Mouse (Mus musculus): ENCODE measurements at regions not wholly inside any gene's neighbourhood (a gene's known extent, or its start where the extent isn't known, plus 50 kb on each side); places are given as distances from the start of the nearest gene placed in this dataset.

- Histone ChIP-seq H3K27me3 (ENCODE audit: control insufficient read depth in 1 of 2, insufficient read depth in 2 of 2, low read length in 2 of 2) (no peaks in the 10 kb centered on the region), H3K4me1 (ENCODE audit: control insufficient read depth in 1 of 2, insufficient read depth in 2 of 2, low read length in 2 of 2) (no peaks in the 10 kb centered on the region), H3K9ac (ENCODE audit: control insufficient read depth, low read depth, low read length, poor library complexity, severe bottlenecking) (no peak overlapping the region), H3K79me2 (ENCODE audit: control insufficient read depth, insufficient read depth, low read length, poor library complexity) (no peaks in the 10 kb centered on the region), H3K36me3 (ENCODE audit: control insufficient read depth in 1 of 2, insufficient read depth in 2 of 2, low read length in 2 of 2) (no peaks in the 10 kb centered on the region), H3K27ac (ENCODE audit: control insufficient read depth, low read depth, low read length) (no peak overlapping the region), H3K4me3 (ENCODE audit: control insufficient read depth in 1 of 2, insufficient read depth in 1 of 2, low read depth in 2 of 2, low read length in 2 of 2) (no peak overlapping the region), H3K9me3 (replicated peaks; ENCODE audit: insufficient read depth, low read length) (no peaks in the 10 kb centered on the region)
- TF ChIP-seq ELF1 (IDR thresholded peaks at IDR 0.05; ENCODE audit: low read depth, low read length), result no peak
- TF ChIP-seq MEF2A (IDR thresholded peaks at IDR 0.05; ENCODE audit: extremely low read depth, insufficient replicate concordance, low read depth, low read length, poor library complexity, severe bottlenecking), result no peak
- no peak for TF ChIP-seq BHLHE40 (IDR thresholded peaks at IDR 0.05; ENCODE audit: borderline replicate concordance, low read depth, low read length)
- TF ChIP-seq MAZ (IDR thresholded peaks at IDR 0.05; ENCODE audit: low read depth, low read length), result no peak
- no peak for TF ChIP-seq POLR2AphosphoS2 (IDR thresholded peaks at IDR 0.05; ENCODE audit: low read length)
- TF ChIP-seq MXI1 (IDR thresholded peaks at IDR 0.05; ENCODE audit: low read depth, low read length), result no peak
- TF ChIP-seq NELFE (IDR thresholded peaks at IDR 0.05; ENCODE audit: low read depth, low read length), result no peak
- TF ChIP-seq KAT2A (conservative IDR thresholded peaks at IDR 0.05; ENCODE audit: low read depth, low read length), result no peak
- TF ChIP-seq CTCF (IDR thresholded peaks at IDR 0.05 in 2 of 3, conservative IDR thresholded peaks at IDR 0.05 in 1 of 3; ENCODE audit: control insufficient read depth in 1 of 3, insufficient read depth in 1 of 3, low read depth in 2 of 3, low read length in 3 of 3, poor library complexity in 1 of 3, severe bottlenecking in 1 of 3), result no peak
- TF ChIP-seq POLR2AphosphoS5 (IDR thresholded peaks at IDR 0.05; ENCODE audit: borderline replicate concordance, low read depth, low read length), result no peak
- TF ChIP-seq NRF1 (IDR thresholded peaks at IDR 0.05; ENCODE audit: insufficient read depth, low read depth, low read length, poor library complexity, severe bottlenecking), result no peak
- no peak for TF ChIP-seq CHD2 (IDR thresholded peaks at IDR 0.05; ENCODE audit: low read length)
- no peak for TF ChIP-seq POLR2A (IDR thresholded peaks at IDR 0.05; ENCODE audit: control insufficient read depth in 1 of 2, insufficient read depth in 1 of 2, low read depth in 1 of 2, low read length in 2 of 2, poor library complexity in 1 of 2)
- TF ChIP-seq MYB (IDR thresholded peaks at IDR 0.05; ENCODE audit: low read depth, low read length), result no peak
- TF ChIP-seq TAL1 (IDR thresholded peaks at IDR 0.05; ENCODE audit: low read length), result no peak
- no peak for TF ChIP-seq HCFC1 (IDR thresholded peaks at IDR 0.05; ENCODE audit: low read depth, low read length)
- no peak for TF ChIP-seq SIN3A (IDR thresholded peaks at IDR 0.05; ENCODE audit: low read length)
- DNase-seq (ENCODE audit: low read depth, low spot score), result no peak
Measured at GRCm38 (mm10) chr12:27468141-27468540, 125.8 kb upstream of the Sox11 start.

- no peaks in the 10 kb centered on the region for H3K4me1 ChIP-seq (ENCODE audit: control insufficient read depth in 1 of 2, insufficient read depth in 2 of 2, low read length in 2 of 2)
- TF ChIP-seq POLR2AphosphoS5 (IDR thresholded peaks at IDR 0.05; ENCODE audit: borderline replicate concordance, low read depth, low read length) (no peak), NELFE (IDR thresholded peaks at IDR 0.05; ENCODE audit: low read depth, low read length) (no peak)
- no peak overlapping the region for H3K4me3 ChIP-seq (ENCODE audit: control insufficient read depth in 1 of 2, insufficient read depth in 1 of 2, low read depth in 2 of 2, low read length in 2 of 2)
- H3K9ac ChIP-seq (ENCODE audit: control insufficient read depth, low read depth, low read length, poor library complexity, severe bottlenecking), result no peak overlapping the region
- H3K27me3 ChIP-seq (ENCODE audit: control insufficient read depth in 1 of 2, insufficient read depth in 2 of 2, low read length in 2 of 2), result no peaks in the 10 kb centered on the region
- no peak for DNase-seq (ENCODE audit: low read depth, low spot score)
- H3K79me2 ChIP-seq (ENCODE audit: control insufficient read depth, insufficient read depth, low read length, poor library complexity), result no peaks in the 10 kb centered on the region
- H3K36me3 ChIP-seq (ENCODE audit: control insufficient read depth in 1 of 2, insufficient read depth in 2 of 2, low read length in 2 of 2), result no peaks in the 10 kb centered on the region
- H3K27ac ChIP-seq (ENCODE audit: control insufficient read depth, low read depth, low read length), result no peak overlapping the region
- no peaks in the 10 kb centered on the region for H3K9me3 ChIP-seq (replicated peaks; ENCODE audit: insufficient read depth, low read length)
Measured at GRCm38 (mm10) chr12:27465499-27466150, 123.3 kb upstream of the Sox11 start.

Data from MEL (cell line).